Mouse (Mus musculus) erythroblast, embryonic 14.5 days (primary cell): Measurements from ENCODE around the gene Rfc1.

Experiments
- GATA1 ChIP-seq: IDR thresholded peaks from 2 replicates; pipeline ENCODE4 v1.6.1; 2012; ENCODE audit warnings: low read length, inconsistent platforms, mixed read lengths
- TAL1 ChIP-seq: IDR thresholded peaks from 3 replicates; pipeline ENCODE4 v1.6.1; 2012; ENCODE audit warnings: low read length, inconsistent platforms, mixed read lengths

DNA sequence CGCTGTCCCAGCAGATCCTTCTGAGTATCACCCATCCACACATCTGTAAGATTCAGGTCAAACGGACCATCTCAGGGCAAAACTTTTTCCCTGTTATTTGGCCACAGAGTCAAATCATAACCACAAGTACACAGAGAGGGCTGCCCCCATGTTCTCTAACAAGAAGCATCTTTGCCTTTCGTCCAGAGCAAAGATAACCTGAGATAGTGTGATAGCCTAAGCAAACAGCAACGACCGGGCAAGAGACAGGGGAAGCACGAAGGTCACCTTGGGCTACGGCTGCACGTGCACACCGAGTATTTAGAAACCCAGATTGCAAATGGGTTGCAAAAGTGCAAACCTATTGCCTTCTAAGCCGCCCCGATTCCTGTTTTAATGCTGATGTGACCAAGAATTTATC, 32.4 kb upstream of the Rfc1 start:
- no peak for TF ChIP-seq GATA1
- no peak for TF ChIP-seq TAL1
